Mouse (Mus musculus) E14TG2a.4 (cell line): ENCODE measurements around the gene Rnf169.
A peak's percentile ranks its signal among the peaks of the same experiment; 100 is the strongest.

Experiments used
- H3K27me3 ChIP-seq: 2 replicates; pipeline ENCODE4 v1.6.1; 2014; ENCODE audit warnings: low read length, control low read depth; ENCODE audit not compliant: insufficient read depth
- H3K36me3 ChIP-seq: 2 replicates; pipeline ENCODE4 v1.6.1; 2014; ENCODE audit warnings: low read length, control low read depth; ENCODE audit not compliant: insufficient read depth
- H3K4me1 ChIP-seq: replicated peaks from 2 replicates; pipeline ENCODE4 v1.6.1; 2014; ENCODE audit warnings: low read depth, low read length, control low read depth
- H3K4me3 ChIP-seq: replicated peaks from 2 replicates; pipeline ENCODE4 v1.5.1; 2014; ENCODE audit warnings: mild to moderate bottlenecking, low read length
- H3K9me3 ChIP-seq: 2 replicates; pipeline ENCODE4 v1.6.1; 2014; ENCODE audit warnings: low read length, control low read depth
- CTCF ChIP-seq: conservative IDR thresholded peaks from 2 replicates; pipeline ENCODE4 v1.5.1; 2014; ENCODE audit warnings: low read length
- NANOG ChIP-seq: IDR thresholded peaks from 2 replicates; pipeline ENCODE4 v1.6.1; 2014; ENCODE audit warnings: borderline replicate concordance, low read length, mixed read lengths
- POU5F1 ChIP-seq: IDR thresholded peaks from 2 replicates; pipeline ENCODE4 v1.6.1; 2014; ENCODE audit warnings: low read length, borderline replicate concordance

The Rnf169 gene

DNA sequence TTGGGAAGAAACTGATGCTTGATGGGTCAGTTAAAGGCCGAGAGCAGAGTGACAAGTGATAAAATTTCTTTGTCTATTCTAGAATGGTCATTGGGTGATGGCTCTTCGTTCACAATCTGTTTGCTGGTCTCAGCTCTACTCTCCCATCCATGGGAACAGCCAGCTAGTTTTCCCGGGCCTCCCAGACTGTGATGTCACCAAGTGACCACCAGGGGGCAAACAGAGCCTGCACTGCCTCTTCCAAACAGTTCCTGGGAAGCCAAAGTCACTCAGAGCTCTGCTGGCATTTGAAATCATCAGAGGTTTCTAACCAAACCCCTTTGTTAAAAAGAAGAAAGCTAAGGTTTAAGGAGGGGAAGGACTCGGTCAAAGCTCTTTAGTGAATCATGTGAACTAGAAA, 8.5 kb upstream of the Rnf169 start:
- Histone ChIP-seq H3K36me3 (no peaks in the 10 kb centered on the region), H3K4me3 (no peak overlapping the region), H3K27me3 (peaks cover 26% of the 10 kb centered on the region), H3K9me3 (no peaks in the 10 kb centered on the region), H3K4me1 (peaks cover 21% of the 10 kb centered on the region)
- TF ChIP-seq CTCF = peak; percentile 98
- no peak for TF ChIP-seq NANOG

GRCm38 (mm10) chr7:99982256-99983242, 2.3 kb upstream of the Rnf169 start:
- no peak for TF ChIP-seq NANOG
- no peak for TF ChIP-seq CTCF
- TF ChIP-seq POU5F1 = no peak
- no peak overlapping the region for H3K4me3 ChIP-seq
- peaks cover 30% of the 10 kb centered on the region for H3K27me3 ChIP-seq
- peaks cover 25% of the 10 kb centered on the region for H3K4me1 ChIP-seq
- no peaks in the 10 kb centered on the region for H3K36me3 ChIP-seq
- H3K9me3 ChIP-seq = no peaks in the 10 kb centered on the region

- H3K36me3 ChIP-seq = no peaks in the 10 kb centered on the region
- H3K27me3 ChIP-seq = peaks cover 18% of the 10 kb centered on the region
- H3K4me1 ChIP-seq = peaks cover 36% of the 10 kb centered on the region
- H3K9me3 ChIP-seq = no peaks in the 10 kb centered on the region
- no peak overlapping the region for H3K4me3 ChIP-seq
- TF ChIP-seq NANOG (no peak), CTCF (peak; percentile 72)
Observed at GRCm38 (mm10) chr7:99981311-99981710, 1.1 kb upstream of the Rnf169 start.

GRCm38 (mm10) chr7:99979546-99980131, 609 bp downstream of the Rnf169 start:
- Histone ChIP-seq H3K27me3 (peaks cover 12% of the 10 kb centered on the region), H3K36me3 (0 out of 2 replicates have a peak, but pooled peaks cover 2% of the 10 kb centered on the region), H3K9me3 (no peaks in the 10 kb centered on the region), H3K4me1 (peaks cover 48% of the 10 kb centered on the region), H3K4me3 (peak overlapping the region; percentile 93)
- no peak for TF ChIP-seq NANOG
- no peak for TF ChIP-seq POU5F1
- no peak for TF ChIP-seq CTCF

- Histone ChIP-seq H3K9me3 (no peaks in the 10 kb centered on the region), H3K36me3 (peaks cover 8% of the 10 kb centered on the region; the same call in 1 of the 2 replicates), H3K4me3 (peak overlapping the region; percentile 93), H3K4me1 (peaks cover 52% of the 10 kb centered on the region), H3K27me3 (peaks cover 7% of the 10 kb centered on the region)
- TF ChIP-seq NANOG (no peak), CTCF (no peak), POU5F1 (no peak)
Observed at GRCm38 (mm10) chr7:99979081-99979480, 1.2 kb downstream of the Rnf169 start.

- H3K4me3 ChIP-seq = 0 out of 2 replicates have a peak overlapping the region, but pooled peaks have one; percentile 93
- peaks cover 61% of the 10 kb centered on the region for H3K4me1 ChIP-seq
- peaks cover 5% of the 10 kb centered on the region; the same call in 1 of the 2 replicates for H3K27me3 ChIP-seq
- peaks cover 10% of the 10 kb centered on the region; the same call in 1 of the 2 replicates for H3K36me3 ChIP-seq
- no peak for TF ChIP-seq POU5F1
- no peak for TF ChIP-seq CTCF
- no peak for TF ChIP-seq NANOG
- H3K9me3 ChIP-seq = no peaks in the 10 kb centered on the region
Observed at GRCm38 (mm10) chr7:99978041-99978440, 2.2 kb downstream of the Rnf169 start.

DNA sequence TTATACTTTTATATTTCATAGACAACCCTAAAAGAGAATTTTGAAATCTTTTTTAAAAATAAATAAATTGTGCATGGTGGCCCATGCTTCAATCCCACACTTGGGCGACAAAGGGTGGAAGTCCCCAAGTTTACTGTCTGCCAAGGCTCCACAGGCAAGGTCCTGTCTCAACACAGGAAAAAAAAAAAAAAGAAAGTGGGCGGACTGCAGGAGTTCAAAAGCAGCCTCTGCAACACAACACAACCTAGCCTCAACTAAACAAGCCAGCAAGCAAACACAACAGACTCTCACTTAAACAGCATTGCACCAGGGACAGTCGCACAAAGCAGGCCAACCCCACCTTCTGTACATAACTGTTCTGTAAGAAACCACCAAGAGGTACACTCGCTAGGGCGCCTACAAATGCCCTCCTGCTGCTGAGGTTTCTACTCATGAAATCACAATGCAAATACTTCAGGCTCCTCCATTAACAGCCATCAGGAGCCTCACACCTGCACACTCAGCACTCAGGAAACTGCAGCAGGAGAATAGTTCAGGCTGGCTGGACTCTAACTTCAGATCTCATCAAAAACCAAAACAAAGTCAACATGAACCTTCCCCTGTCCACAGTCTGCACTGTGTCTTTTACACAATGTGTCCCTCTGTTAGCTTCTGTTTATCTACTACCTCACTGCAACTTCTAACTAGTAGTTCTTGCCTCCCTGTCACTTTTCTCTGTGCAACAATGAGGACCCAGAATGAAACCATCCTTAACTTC, 4.3 kb downstream of the Rnf169 start:
- no peaks in the 10 kb centered on the region for H3K9me3 ChIP-seq
- H3K36me3 ChIP-seq = peaks cover 18% of the 10 kb centered on the region; the same call in 1 of the 2 replicates
- H3K4me3 ChIP-seq = no peak overlapping the region
- peaks cover 70% of the 10 kb centered on the region for H3K4me1 ChIP-seq
- no peak for TF ChIP-seq CTCF
- peak; percentile 38; the same call in 1 of the 2 replicates for TF ChIP-seq NANOG
- no peaks in the 10 kb centered on the region for H3K27me3 ChIP-seq
